Mouse (Mus musculus) heart, adult 8-10 months (tissue): ENCODE data around the gene Pde7b. TPM values are rescaled to one million over a fixed set of nuclear protein-coding genes. Genes with fewer than 3 reads are reported as not detected.
A peak's percentile ranks its signal among the peaks of the same experiment; 100 is the strongest.

ENCODE experiments used
- DNase-seq: peaks from one replicate; pipeline ENCODE4 v3.0.0; 2022; ENCODE audit warnings: low spot score
- total RNA-seq, 4 experiments: library from RNA; stranded (reverse); gene quantifications; 2 replicates each; pipeline ENCODE4 v1.2.4; 2022

Gene Pde7b
- total RNA-seq, 4 experiments from 2014 or later, result 52.7 to 61.4 (median 57.3) TPM

- no peak for DNase-seq
Measured at GRCm38 (mm10) chr10:20654187-20654586, 70.7 kb downstream of the Pde7b start.

GRCm38 (mm10) chr10:20653299-20653698 lies 71.6 kb downstream of the Pde7b start:
- DNase-seq, result no peak

- no peak for DNase-seq
Measured at GRCm38 (mm10) chr10:20636381-20636780, 88.5 kb downstream of the Pde7b start.

GRCm38 (mm10) chr10:20633085-20633415 lies 91.8 kb downstream of the Pde7b start:
- no peak for DNase-seq

GRCm38 (mm10) chr10:20632256-20633084 lies 92.4 kb downstream of the Pde7b start:
- no peak for DNase-seq

GRCm38 (mm10) chr10:20630122-20630521 lies 94.8 kb downstream of the Pde7b start:
- DNase-seq, result no peak

- no peak for DNase-seq
Measured at GRCm38 (mm10) chr10:20625702-20626375, 99.0 kb downstream of the Pde7b start.

GRCm38 (mm10) chr10:20621661-20622454 lies 103.0 kb downstream of the Pde7b start:
- no peak for DNase-seq

GRCm38 (mm10) chr10:20606007-20606406 lies 118.9 kb downstream of the Pde7b start:
- DNase-seq, result no peak

GRCm38 (mm10) chr10:20595107-20595810 lies 129.6 kb downstream of the Pde7b start:
- no peak for DNase-seq

- DNase-seq, result no peak
Measured at GRCm38 (mm10) chr10:20594015-20594414, 130.9 kb downstream of the Pde7b start.

- DNase-seq, result no peak
Measured at GRCm38 (mm10) chr10:20590100-20590499, 134.8 kb downstream of the Pde7b start.

GRCm38 (mm10) chr10:20585959-20586358 lies 138.9 kb downstream of the Pde7b start:
- DNase-seq, result no peak

- no peak for DNase-seq
Measured at GRCm38 (mm10) chr10:20575002-20575401, 149.9 kb downstream of the Pde7b start.

GRCm38 (mm10) chr10:20574414-20574813 lies 150.5 kb downstream of the Pde7b start:
- DNase-seq, result no peak

- no peak for DNase-seq
Measured at GRCm38 (mm10) chr10:20571521-20571920, 153.4 kb downstream of the Pde7b start.

GRCm38 (mm10) chr10:20568630-20569029 lies 156.2 kb downstream of the Pde7b start:
- DNase-seq, result no peak

- DNase-seq, result no peak
Measured at GRCm38 (mm10) chr10:20567684-20568236, 157.1 kb downstream of the Pde7b start.

GRCm38 (mm10) chr10:20556477-20556876 lies 168.4 kb downstream of the Pde7b start:
- no peak for DNase-seq

GRCm38 (mm10) chr10:20551341-20551740 lies 173.5 kb downstream of the Pde7b start:
- no peak for DNase-seq

- peak; percentile 77 for DNase-seq
Measured at GRCm38 (mm10) chr10:20550771-20551170, 174.1 kb downstream of the Pde7b start.
